Mouse (Mus musculus) kidney, adult 8-10 months (tissue): ENCODE measurements around the gene Itgb2l.
"Not testable (repeated sequence)": the region's sequence is repeated elsewhere in the genome, so short reads cannot be mapped to it uniquely, and the experiment has no call there.

ENCODE experiments used
- DNase-seq, 2 experiments: peaks; one replicate each; pipeline ENCODE4 v3.0.0; 2022

Gene Itgb2l

GRCm38 (mm10) chr16:96443468-96443867, at the start of gene Itgb2l:
Gene Itgb2l (minus strand): TSS chr16:96443619.
- no peak for DNase-seq

DNA sequence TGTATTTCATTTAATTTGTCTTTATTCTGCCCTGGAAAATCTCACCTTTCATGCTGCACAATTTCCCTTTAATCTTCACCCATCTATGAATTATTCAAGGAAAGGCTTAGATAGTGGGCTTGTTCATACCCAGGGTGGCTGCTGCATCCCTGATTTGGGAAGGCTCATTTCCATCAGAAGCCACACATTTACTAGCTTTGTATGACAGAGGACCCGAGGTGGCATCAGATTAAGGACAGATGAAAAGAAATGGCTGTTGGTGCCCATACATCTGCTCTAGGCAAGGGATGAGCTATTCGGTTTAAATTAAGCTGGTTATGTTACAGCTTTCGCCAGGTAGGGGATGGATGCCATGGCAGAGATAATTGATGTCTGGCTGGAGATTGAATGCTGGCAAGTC, 48.1 kb upstream of the Itgb2l start:
- DNase-seq: no peak

DNA sequence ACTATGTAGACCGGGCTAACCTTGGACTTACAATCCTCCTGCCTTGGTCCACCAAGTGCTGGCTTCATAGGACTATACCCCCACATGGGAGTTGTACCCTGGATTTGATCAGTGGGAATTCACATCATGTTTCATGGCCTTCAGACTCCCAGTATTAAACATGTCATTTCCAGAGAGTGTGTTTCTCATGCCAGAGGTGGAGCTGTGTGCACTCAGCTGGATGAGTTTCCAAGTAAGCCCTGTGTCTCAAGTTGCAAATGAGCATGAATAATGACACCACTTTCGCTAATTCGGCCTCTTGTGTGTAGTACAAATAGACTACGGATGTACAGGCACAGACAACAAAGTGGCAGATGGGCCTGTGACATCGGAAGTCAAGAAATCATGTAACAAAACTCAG, 44.6 kb upstream of the Itgb2l start:
- DNase-seq: no peak

DNA sequence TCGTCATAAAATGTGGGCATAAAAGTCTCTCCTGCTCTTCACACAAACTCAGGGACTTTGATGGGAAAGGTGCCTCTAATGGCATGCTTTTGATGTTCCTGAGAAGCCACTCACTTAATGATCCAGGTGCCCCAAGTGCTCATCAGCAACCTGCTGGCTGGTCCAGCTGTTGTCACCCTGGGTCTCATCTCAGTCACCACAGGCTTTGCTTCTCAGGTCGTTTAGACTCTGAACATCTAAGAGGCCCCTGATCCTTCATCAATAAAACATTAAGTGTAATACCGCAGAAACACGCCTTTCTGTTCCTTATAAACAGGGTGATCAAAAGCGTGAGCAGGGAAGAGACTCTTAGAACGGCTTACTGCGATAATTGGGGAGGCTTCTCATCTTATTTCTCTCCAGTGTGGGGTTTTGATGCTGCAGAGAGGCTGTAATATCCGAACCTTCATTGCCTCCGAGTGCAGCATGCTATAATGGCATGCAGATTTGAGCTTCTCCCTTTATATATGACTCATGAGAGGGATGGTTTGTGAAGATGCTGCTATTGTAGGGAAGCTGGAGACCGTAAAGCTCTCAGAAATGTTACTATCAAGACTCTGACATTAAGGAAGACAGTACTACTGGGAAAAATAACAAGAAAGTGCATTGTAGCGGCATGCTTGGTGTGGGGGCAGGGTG, 43.7 kb upstream of the Itgb2l start:
- no peak for DNase-seq

- no peak for DNase-seq
Measured at GRCm38 (mm10) chr16:96481791-96482190, 38.4 kb upstream of the Itgb2l start.

- DNase-seq: no peak
Measured at GRCm38 (mm10) chr16:96474185-96474584, 30.8 kb upstream of the Itgb2l start.

- DNase-seq: no peak
Measured at GRCm38 (mm10) chr16:96472816-96473215, 29.4 kb upstream of the Itgb2l start.

GRCm38 (mm10) chr16:96472361-96472760, 28.9 kb upstream of the Itgb2l start:
- no peak for DNase-seq

- no peak for DNase-seq
Measured at GRCm38 (mm10) chr16:96469640-96470039, 26.2 kb upstream of the Itgb2l start.

GRCm38 (mm10) chr16:96468698-96469097, 25.3 kb upstream of the Itgb2l start:
- no peak for DNase-seq

- DNase-seq: no peak
Measured at GRCm38 (mm10) chr16:96468011-96468410, 24.6 kb upstream of the Itgb2l start.

- DNase-seq: peak; percentile 58 to 85
Measured at GRCm38 (mm10) chr16:96467445-96467844, 24.0 kb upstream of the Itgb2l start, which contains the start of gene Pcp4. Gene Pcp4 (plus strand): TSS chr16:96467606.

GRCm38 (mm10) chr16:96460788-96461187, 17.4 kb upstream of the Itgb2l start:
- DNase-seq: no peak

DNA sequence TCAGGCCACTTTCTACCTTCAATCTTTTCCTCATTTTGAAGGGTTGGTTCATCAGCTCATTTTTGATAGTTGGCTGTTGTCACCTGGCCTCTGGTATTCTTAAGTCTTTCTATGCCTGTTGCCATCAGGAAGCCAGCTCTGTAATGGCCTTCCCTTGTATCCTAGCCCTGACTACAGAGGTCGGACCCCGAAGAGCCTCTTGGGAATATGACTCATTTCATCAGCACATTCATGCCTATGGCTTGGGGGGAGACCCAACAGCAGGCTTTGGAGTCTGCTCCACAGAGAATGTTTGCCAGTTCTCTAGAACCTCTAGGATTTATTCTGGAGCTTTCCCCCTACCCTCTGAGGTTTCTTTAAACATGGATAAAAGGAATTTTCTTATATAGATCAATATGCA, 15.9 kb upstream of the Itgb2l start:
- DNase-seq: no peak

GRCm38 (mm10) chr16:96457612-96458011, 14.2 kb upstream of the Itgb2l start:
- DNase-seq: no peak

- no peak for DNase-seq
Measured at GRCm38 (mm10) chr16:96454086-96454485, 10.7 kb upstream of the Itgb2l start.

DNA sequence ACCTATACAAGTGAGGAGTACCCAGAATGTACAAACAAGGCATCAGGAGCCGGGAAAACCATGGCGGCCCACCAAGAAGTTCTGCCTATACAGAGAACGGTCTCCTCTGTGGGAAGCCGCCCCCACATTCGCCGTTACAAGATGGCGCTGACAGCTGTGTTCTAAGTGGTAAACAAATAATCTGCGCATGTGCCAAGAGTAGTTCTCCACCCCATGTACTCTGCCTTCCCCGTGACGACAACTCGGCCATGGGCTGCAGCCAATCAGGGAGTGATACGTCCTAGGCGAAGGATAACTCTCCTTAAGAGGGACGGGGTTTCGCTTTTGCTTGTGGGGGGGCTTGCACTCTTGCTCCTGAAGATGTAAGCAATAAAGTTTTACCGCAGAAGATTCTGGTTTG, 7.5 kb upstream of the Itgb2l start:
- DNase-seq: not testable (repeated sequence)

DNA sequence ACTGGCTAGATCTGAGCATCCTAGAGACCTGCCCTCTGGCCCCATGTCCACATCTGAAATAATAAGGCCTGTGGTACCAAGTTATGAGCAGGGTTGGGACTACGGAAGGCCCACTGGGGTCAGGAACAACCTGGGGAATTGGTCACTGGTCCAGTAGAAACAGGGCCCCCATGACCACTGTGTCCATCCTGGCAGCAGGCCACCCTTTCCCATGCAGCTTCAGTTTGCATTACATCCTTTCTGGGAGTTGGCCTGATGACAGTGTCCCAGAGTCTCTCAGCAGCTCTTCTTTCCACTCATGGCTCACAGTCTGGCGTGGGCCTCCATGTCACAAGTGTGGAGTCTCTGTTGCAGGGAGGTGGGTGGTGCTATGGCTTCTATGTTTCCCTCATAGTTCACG, 1.6 kb downstream of the Itgb2l start:
- DNase-seq: no peak

- DNase-seq: no peak
Measured at GRCm38 (mm10) chr16:96440871-96441270, 2.5 kb downstream of the Itgb2l start.

- no peak for DNase-seq
Measured at GRCm38 (mm10) chr16:96439682-96440081, 3.7 kb downstream of the Itgb2l start.

DNA sequence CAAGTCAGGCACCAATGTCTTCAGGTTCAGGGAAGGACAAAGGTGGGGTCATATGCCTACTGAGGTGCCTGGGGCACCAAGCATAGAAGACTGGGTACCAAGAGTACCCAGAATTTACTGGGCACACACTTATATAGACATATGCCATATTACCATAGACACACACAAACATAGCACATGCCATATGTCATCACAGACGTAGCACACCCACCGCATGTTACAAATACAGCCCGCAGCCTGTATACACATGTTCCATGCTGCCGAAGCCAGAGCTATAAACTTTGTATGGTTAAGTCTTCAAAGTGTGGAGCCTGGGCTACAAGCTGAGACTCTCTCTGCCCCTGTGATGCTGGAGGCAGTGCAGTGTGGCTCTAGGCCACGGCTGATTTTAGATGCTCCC, 4.5 kb downstream of the Itgb2l start:
- DNase-seq: no peak

DNA sequence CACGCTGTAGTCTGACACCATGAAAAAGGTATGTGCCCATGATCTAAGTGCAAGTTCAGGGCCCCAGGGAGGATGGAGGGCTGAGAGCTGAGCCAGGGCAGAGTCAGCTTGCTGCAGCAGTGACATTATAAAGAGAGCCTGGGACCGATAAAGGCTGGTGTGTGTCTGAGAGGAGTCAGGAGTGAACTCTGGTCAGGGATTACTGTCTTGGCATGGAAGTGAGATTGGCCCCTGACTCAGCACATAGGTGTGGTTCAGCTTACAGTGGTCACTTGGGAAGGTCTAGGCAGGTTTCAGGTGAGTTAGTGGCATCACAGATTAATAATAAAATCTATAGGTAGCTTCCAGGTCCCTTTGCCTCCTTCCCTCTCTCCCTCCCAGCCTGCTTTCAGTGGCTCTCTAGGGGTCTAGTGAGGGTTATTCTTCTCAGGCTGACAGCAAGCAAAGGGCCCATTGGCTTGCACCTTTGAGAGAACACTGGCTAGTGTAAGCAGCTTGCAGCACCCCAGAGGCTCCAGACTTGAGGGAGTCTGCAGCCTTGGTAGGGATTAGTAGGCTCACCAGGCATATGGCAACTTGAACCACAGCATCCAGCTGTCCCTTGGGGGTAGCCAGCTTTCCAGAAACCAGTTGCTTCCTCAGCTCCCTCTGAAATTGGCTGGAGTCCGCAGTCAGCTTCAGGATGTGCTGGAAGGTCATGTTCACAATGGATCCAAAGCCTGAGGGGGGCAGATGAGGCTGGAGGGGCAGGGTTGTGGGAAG, 9.2 kb downstream of the Itgb2l start:
- no peak for DNase-seq

DNA sequence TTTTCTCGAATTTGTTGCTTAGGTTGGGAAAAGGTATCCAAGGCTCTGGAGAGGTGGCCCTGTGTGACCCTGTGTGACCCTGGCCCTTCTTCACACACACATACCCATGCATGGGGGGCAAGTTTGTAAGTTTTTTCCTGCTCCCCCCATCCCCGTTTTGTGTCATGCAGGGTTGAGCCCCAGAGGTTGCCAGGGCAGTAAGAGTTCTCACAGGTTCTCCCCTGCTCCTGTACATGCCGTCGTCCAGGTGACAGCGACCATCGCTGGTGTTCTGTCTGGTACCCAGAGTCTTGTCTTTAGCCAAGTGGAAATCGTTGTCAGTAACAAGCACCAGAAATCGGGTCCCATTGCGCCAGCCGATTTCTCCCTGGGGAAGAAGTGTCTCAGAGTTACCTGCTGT, 10.2 kb downstream of the Itgb2l start:
- DNase-seq: no peak

GRCm38 (mm10) chr16:96429046-96429445, 14.4 kb downstream of the Itgb2l start:
- no peak for DNase-seq

- no peak for DNase-seq
Measured at GRCm38 (mm10) chr16:96426671-96427070, 16.7 kb downstream of the Itgb2l start.
